Mouse (Mus musculus) C2C12 (cell line): Measurements from ENCODE around the gene Klf5.

Experiments used
- CEBPB ChIP-seq: IDR thresholded peaks from one replicate; pipeline ENCODE4 v1.6.1; 2011; ENCODE audit warnings: low read depth, mild to moderate bottlenecking, control low read depth, moderate library complexity
- CTCF ChIP-seq: IDR thresholded peaks from one replicate; pipeline ENCODE4 v1.5.1; 2011; ENCODE audit not compliant: control insufficient read depth, insufficient read depth, insufficient read length
- FOSL1 ChIP-seq: IDR thresholded peaks from one replicate; pipeline ENCODE4 v1.8.0; 2011; ENCODE audit warnings: mild to moderate bottlenecking, low read length; ENCODE audit not compliant: poor library complexity, insufficient read depth, severe bottlenecking
- MAX ChIP-seq: IDR thresholded peaks from one replicate; pipeline ENCODE4 v1.6.1; 2011; ENCODE audit warnings: mild to moderate bottlenecking, control low read depth
- MYOG ChIP-seq: IDR thresholded peaks from one replicate; pipeline ENCODE4 v1.6.1; 2011; ENCODE audit not compliant: control insufficient read depth, insufficient read length; ENCODE audit errors: extremely low read depth
- USF1 ChIP-seq: IDR thresholded peaks from one replicate; pipeline ENCODE4 v1.6.1; 2011; ENCODE audit warnings: low read depth, mild to moderate bottlenecking, control low read depth, moderate library complexity

- TF ChIP-seq CTCF (no peak), MAX (no peak), USF1 (no peak), CEBPB (no peak), MYOG (no peak), FOSL1 (no peak)
These were observed 54.5 kb downstream of the Klf5 start for GRCm38 (mm10) chr14:99352989-99353388.
